Mouse (Mus musculus) CH12.LX (cell line): ENCODE measurements around the gene Wdr26. TPM values are rescaled to one million over a fixed set of nuclear protein-coding genes. Genes with fewer than 3 reads are reported as not detected.

Source experiments
- DNase-seq: peaks from one replicate; pipeline ENCODE4 v3.0.0-alpha.2; 2013; ENCODE audit errors: extremely low read depth
- H3K27ac ChIP-seq: 2 replicates; pipeline ENCODE4 v1.5.1; 2012; ENCODE audit warnings: low read depth, mild to moderate bottlenecking, control low read depth, moderate library complexity; ENCODE audit not compliant: insufficient read depth
- H3K27me3 ChIP-seq: replicated peaks from 2 replicates; pipeline ENCODE3; 2012; ENCODE audit warnings: inconsistent platforms
- H3K36me3 ChIP-seq, 2 experiments: replicated peaks in 1 of 2; 2 replicates each; pipeline versions ENCODE3 to v1.6.1; 2012; ENCODE audit warnings: inconsistent platforms in 1 of 2, low read length in 1 of 2, mild to moderate bottlenecking in 1 of 2, mixed read lengths in 1 of 2, moderate library complexity in 1 of 2; ENCODE audit not compliant: control insufficient read depth in 1 of 2, insufficient read depth in 1 of 2
- H3K4me1 ChIP-seq, 2 experiments: 2 replicates each; pipeline ENCODE4 v1.6.1; 2012; ENCODE audit warnings: inconsistent platforms in 1 of 2, moderate library complexity in 1 of 2; ENCODE audit not compliant: insufficient read depth in 2 of 2, control insufficient read depth in 1 of 2
- H3K4me2 ChIP-seq: 2 replicates; pipeline ENCODE4 v1.6.1; 2012; ENCODE audit warnings: low read depth, mild to moderate bottlenecking, control low read depth; ENCODE audit not compliant: poor library complexity, insufficient read depth, severe bottlenecking
- H3K4me3 ChIP-seq, 3 experiments: fragments of 150-350 bp in 1 of 3; sonication (generic) in 1 of 3; replicated peaks in 1 of 3; 2 replicates each; pipeline versions ENCODE3 to v1.5.1; 2011 to 2012; ENCODE audit warnings: low read depth in 2 of 3, low read length in 2 of 3, mild to moderate bottlenecking in 2 of 3, moderate library complexity in 2 of 3, control low read depth in 1 of 3, improper control_type of control experiment in 1 of 3, inconsistent platforms in 1 of 3, mixed read lengths in 1 of 3; ENCODE audit not compliant: poor library complexity in 1 of 3
- H3K79me2 ChIP-seq: replicated peaks from 2 replicates; pipeline ENCODE4 v1.6.1; 2012; ENCODE audit warnings: mild to moderate bottlenecking, moderate library complexity; ENCODE audit not compliant: control insufficient read depth, poor library complexity, insufficient read depth, severe bottlenecking; ENCODE audit errors: extremely low read depth
- H3K9ac ChIP-seq: 2 replicates; pipeline ENCODE4 v1.6.1; 2012; ENCODE audit warnings: low read depth, mild to moderate bottlenecking, control low read depth, moderate library complexity; ENCODE audit not compliant: insufficient read depth
- H3K9me3 ChIP-seq: replicated peaks from 2 replicates; pipeline ENCODE3; 2012; ENCODE audit warnings: low read length, inconsistent platforms, mixed read lengths
- BHLHE40 ChIP-seq: IDR thresholded peaks from 2 replicates; pipeline ENCODE4 v1.6.1; 2011; ENCODE audit warnings: mild to moderate bottlenecking, low read depth, low read length, improper control_type of control experiment
- CTCF ChIP-seq, 2 experiments: IDR thresholded peaks in 1 of 2; conservative IDR thresholded peaks in 1 of 2; 2 replicates each; pipeline ENCODE4 v1.5.1; 2011 to 2012; ENCODE audit warnings: low read depth in 2 of 2, low read length in 2 of 2, improper control_type of control experiment in 1 of 2, inconsistent platforms in 1 of 2, mild to moderate bottlenecking in 1 of 2, moderate library complexity in 1 of 2
- EP300 ChIP-seq: IDR thresholded peaks from 2 replicates; pipeline ENCODE4 v1.6.1; 2011; ENCODE audit warnings: low read length, improper control_type of control experiment
- IRF4 ChIP-seq: IDR thresholded peaks from 2 replicates; pipeline ENCODE4 v1.6.1; 2014; ENCODE audit warnings: low read depth, mild to moderate bottlenecking, inconsistent platforms, low read length, improper control_type of control experiment
- JUND ChIP-seq: conservative IDR thresholded peaks from 2 replicates; pipeline ENCODE4 v1.6.1; 2011; ENCODE audit warnings: low read depth, low read length, improper control_type of control experiment
- KAT2A ChIP-seq: IDR thresholded peaks from 2 replicates; pipeline ENCODE4 v1.6.1; 2012; ENCODE audit warnings: low read length, improper control_type of control experiment, inconsistent platforms; ENCODE audit not compliant: insufficient replicate concordance
- MAX ChIP-seq: IDR thresholded peaks from 2 replicates; pipeline ENCODE4 v1.6.1; 2011; ENCODE audit warnings: low read length, improper control_type of control experiment
- MYC ChIP-seq: IDR thresholded peaks from 2 replicates; pipeline ENCODE4 v1.6.1; 2011; ENCODE audit warnings: low read depth, mild to moderate bottlenecking, improper control_type of control experiment, low read length
- RAD21 ChIP-seq: IDR thresholded peaks from 2 replicates; pipeline ENCODE4 v1.6.1; 2011; ENCODE audit warnings: low read depth, mild to moderate bottlenecking, low read length, improper control_type of control experiment, moderate library complexity
- RCOR1 ChIP-seq: conservative IDR thresholded peaks from 2 replicates; pipeline ENCODE4 v1.6.1; 2012; ENCODE audit warnings: low read depth, mild to moderate bottlenecking, inconsistent platforms, low read length, improper control_type of control experiment
- SMC3 ChIP-seq: IDR thresholded peaks from 2 replicates; pipeline ENCODE4 v1.6.1; 2011; ENCODE audit warnings: low read depth, low read length, improper control_type of control experiment
- USF1 ChIP-seq: IDR thresholded peaks from 2 replicates; pipeline ENCODE4 v1.6.1; 2014; ENCODE audit warnings: low read depth, mild to moderate bottlenecking, inconsistent platforms, low read length, improper control_type of control experiment
- dilution Hi-C: fragments of 300-500 bp; cut with MboI; formaldehyde crosslinking; loops from 2 replicates; pipeline ENCODE4 v1.14.3; 2020; ENCODE audit warnings: low sequenced_read_pairs; ENCODE audit not compliant: extremely low pct_unique_long_range_greater_than_20kb, extremely low pct_ligation_motif_present
- in situ Hi-C: fragments of 300-500 bp; cut with MboI; formaldehyde crosslinking; loops from 3 replicates; pipeline ENCODE4 v1.14.3; 2019; ENCODE audit warnings: low sequenced_read_pairs, low pct_ligation_motif_present, low pct_unique_long_range_greater_than_20kb, mixed read lengths
- polyA plus RNA-seq: library from polyadenylated mRNA; unstranded; fragments of >175 nt; gene quantifications from 2 replicates; pipeline ENCODE4 v1.2.1, GENCODE M21; 2012; ENCODE audit warnings: low read depth; ENCODE audit not compliant: insufficient read length
- total RNA-seq, 2 experiments: library from RNA; depleted of rRNA; stranded (reverse); fragments of 300-350 nt in 1 of 2; fragments of >200 nt in 1 of 2; gene quantifications; 2 replicates each; pipeline ENCODE4 v1.2.3; 2012 to 2014

Gene Wdr26
- total and polyA plus RNA-seq, 3 experiments = 32.4 to 65.0 (median 34.2) TPM

GRCm38 (mm10) chr1:181149373-181150017 is 62.3 kb downstream of the Wdr26 start:
- peaks cover 7 to 55% of the 10 kb centered on the region in 2 experiments for H3K4me1 ChIP-seq
- no peak for DNase-seq
- TF ChIP-seq IRF4 (no peak), MYC (peak; percentile 91), SMC3 (peak; percentile 37), CTCF (conservative IDR thresholded peaks at IDR 0.05 in 1 of 2, IDR thresholded peaks at IDR 0.05 in 1 of 2; ENCODE audit: low read depth in 2 of 2, low read length in 2 of 2) (peak in 1 of 2 experiments; percentile 70; a peak in 2 of 4 replicates), RAD21 (peak; percentile 56)
- no peak overlapping the region for H3K27ac ChIP-seq
- no peaks in the 10 kb centered on the region for H3K27me3 ChIP-seq
- in situ Hi-C loops (no loop called here), dilution Hi-C loops (no loop called here)
- H3K9me3 ChIP-seq = no peaks in the 10 kb centered on the region
- H3K4me3 ChIP-seq = no peak overlapping the region
- peaks cover 21% of the 10 kb centered on the region for H3K79me2 ChIP-seq
- peaks cover 0 to 8% of the 10 kb centered on the region in 2 experiments for H3K36me3 ChIP-seq
- no peak overlapping the region for H3K4me2 ChIP-seq
- H3K9ac ChIP-seq = no peak overlapping the region

DNA sequence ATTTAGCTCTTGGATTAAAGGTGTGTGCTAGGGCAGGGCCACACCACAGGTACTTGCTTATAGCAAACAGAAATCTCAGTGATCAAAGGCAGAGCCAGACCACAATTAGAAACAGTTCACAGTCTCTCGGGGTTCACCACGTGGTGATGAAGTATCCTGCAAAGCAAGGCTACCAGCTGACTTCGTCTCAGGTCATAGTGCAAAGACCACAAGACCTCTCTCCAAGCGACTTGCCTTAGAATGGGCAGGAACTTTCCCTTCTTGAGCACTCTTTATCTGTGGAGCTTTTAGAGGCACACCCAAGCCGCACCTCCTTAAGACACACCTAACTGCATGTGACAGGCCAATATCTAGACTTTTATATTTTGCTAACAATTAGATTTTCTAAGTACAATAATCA is 63.3 kb downstream of the Wdr26 start:
- H3K27me3 ChIP-seq = no peaks in the 10 kb centered on the region
- dilution Hi-C loops = no loop called here
- H3K79me2 ChIP-seq = peaks cover 20% of the 10 kb centered on the region
- DNase-seq = no peak
- TF ChIP-seq MYC (peak; percentile 58), USF1 (no peak), MAX (peak; percentile 74)
- peak overlapping the region; percentile 34; the same call in 1 of the 2 replicates for H3K27ac ChIP-seq
- in situ Hi-C loops = no loop called here
- peaks cover 7 to 55% of the 10 kb centered on the region in 2 experiments for H3K4me1 ChIP-seq
- no peaks in the 10 kb centered on the region for H3K9me3 ChIP-seq
- H3K9ac ChIP-seq = peak overlapping the region; percentile 50
- peaks cover 0 to 3% of the 10 kb centered on the region in 2 experiments for H3K36me3 ChIP-seq
- peak overlapping the region; percentile 12; the same call in 1 of the 2 replicates for H3K4me2 ChIP-seq
- no peak overlapping the region for H3K4me3 ChIP-seq

DNA sequence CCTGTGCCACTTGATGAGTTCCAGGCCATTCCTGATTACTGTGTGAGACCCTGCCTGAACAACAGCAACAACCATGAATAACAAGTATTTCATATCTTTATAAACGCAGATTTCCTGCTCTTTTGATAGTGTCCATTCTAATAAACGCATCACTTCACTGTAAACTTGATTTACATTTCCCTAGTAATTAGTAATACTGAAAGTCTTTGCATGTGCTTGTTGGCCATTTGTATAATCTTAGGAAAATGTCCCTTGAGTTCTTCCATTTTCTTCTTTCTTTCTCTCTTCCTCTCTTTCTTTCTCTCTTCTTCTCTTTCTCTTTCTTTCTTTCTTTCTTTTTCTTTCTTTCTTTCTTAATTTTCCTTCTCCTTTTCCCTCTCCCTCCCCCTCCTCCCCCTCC is 65.6 kb downstream of the Wdr26 start:
- dilution Hi-C loops (no loop called here), in situ Hi-C loops (no loop called here)
- peak overlapping the region; percentile 95 for H3K4me2 ChIP-seq
- DNase-seq = no peak
- H3K9me3 ChIP-seq = no peaks in the 10 kb centered on the region
- peaks cover 39% of the 10 kb centered on the region for H3K79me2 ChIP-seq
- peaks cover 9 to 62% of the 10 kb centered on the region in 2 experiments for H3K4me1 ChIP-seq
- H3K27me3 ChIP-seq = no peaks in the 10 kb centered on the region
- peak overlapping the region in 1 of 3 experiments; percentile 99 for H3K4me3 ChIP-seq
- peaks cover 3 to 12% of the 10 kb centered on the region in 2 experiments for H3K36me3 ChIP-seq
- H3K9ac ChIP-seq = peak overlapping the region; percentile 51; the same call in 1 of the 2 replicates
- H3K27ac ChIP-seq = no peak overlapping the region
- no peak for TF ChIP-seq RCOR1
- peak; percentile 28; the same call in 1 of the 2 replicates for TF ChIP-seq EP300
- TF ChIP-seq IRF4 = peak; percentile 73
- TF ChIP-seq KAT2A = no peak
- no peak for TF ChIP-seq CTCF (conservative IDR thresholded peaks at IDR 0.05 in 1 of 2, IDR thresholded peaks at IDR 0.05 in 1 of 2; ENCODE audit: low read depth in 2 of 2, low read length in 2 of 2)
- TF ChIP-seq MYC = peak; percentile 65; the same call in 1 of the 2 replicates
- TF ChIP-seq BHLHE40 = peak; percentile 68
- TF ChIP-seq JUND = peak; percentile 63; the same call in 1 of the 2 replicates
